Mouse (Mus musculus) ZHBTc4 (cell line): ENCODE measurements around the gene Filip1.

Experiments used
- DNase-seq: peaks from one replicate; pipeline ENCODE4 v3.0.0-alpha.2; 2011; ENCODE audit warnings: low read depth, low spot score

The Filip1 gene

GRCm38 (mm10) chr9:79765329-79765728 is 247.3 kb downstream of the Filip1 start:
- DNase-seq: no peak
